Mouse (Mus musculus): ENCODE results near the gene Mgll.
A peak's percentile ranks its signal among the peaks of the same experiment; 100 is the strongest.

Mgll gene

GRCm38 (mm10) chr6:88811880-88812400 is 87.7 kb downstream of the Mgll start:
- H3K9me3 ChIP-seq (ENCODE audit: low read length) = no peaks in the 10 kb centered on the region
- H3K27me3 ChIP-seq (ENCODE audit: insufficient read depth, low read length) = peaks cover 7% of the 10 kb centered on the region
- H3K36me3 ChIP-seq (ENCODE audit: insufficient read depth, low read length) = no peaks in the 10 kb centered on the region
- H3K4me1 ChIP-seq (replicated peaks; ENCODE audit: low read depth, low read length) = peaks cover 15% of the 10 kb centered on the region
- no peak overlapping the region for H3K4me3 ChIP-seq (replicated peaks; ENCODE audit: low read length)
- no peak for TF ChIP-seq POU5F1 (IDR thresholded peaks at IDR 0.05; ENCODE audit: borderline replicate concordance, low read length)
- no peak for TF ChIP-seq NANOG (IDR thresholded peaks at IDR 0.05; ENCODE audit: borderline replicate concordance, low read length)
- TF ChIP-seq CTCF (conservative IDR thresholded peaks at IDR 0.05; ENCODE audit: low read length) = no peak

- TF ChIP-seq CTCF (conservative IDR thresholded peaks at IDR 0.05; ENCODE audit: low read length) (peak; percentile 59), POU5F1 (IDR thresholded peaks at IDR 0.05; ENCODE audit: borderline replicate concordance, low read length) (no peak)
- Histone ChIP-seq H3K27me3 (ENCODE audit: insufficient read depth, low read length) (peaks cover 7% of the 10 kb centered on the region), H3K4me3 (replicated peaks; ENCODE audit: low read length) (no peak overlapping the region), H3K4me1 (replicated peaks; ENCODE audit: low read depth, low read length) (peaks cover 15% of the 10 kb centered on the region), H3K36me3 (ENCODE audit: insufficient read depth, low read length) (no peaks in the 10 kb centered on the region), H3K9me3 (ENCODE audit: low read length) (no peaks in the 10 kb centered on the region)
Observed at GRCm38 (mm10) chr6:88812886-88813285, 88.7 kb downstream of the Mgll start.

DNA sequence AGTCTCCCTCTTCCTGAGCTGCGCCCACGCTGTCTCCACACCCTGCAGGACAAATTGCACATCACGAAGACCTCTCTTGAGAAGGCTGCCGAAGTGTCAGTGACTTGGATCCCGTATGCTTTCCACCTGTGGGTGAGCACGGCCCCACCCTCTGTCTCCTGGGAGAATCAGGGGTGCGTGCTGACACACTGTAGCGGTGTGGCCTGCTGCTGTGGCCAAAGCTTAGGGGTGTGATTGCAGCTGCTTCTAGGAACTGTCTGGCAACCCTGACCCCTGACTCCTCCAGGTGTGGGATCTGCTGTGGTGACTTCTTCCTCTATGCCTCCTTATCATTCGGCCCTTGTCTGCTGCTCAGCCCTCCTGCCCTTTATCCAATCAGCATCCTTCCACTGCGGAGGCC is 89.6 kb downstream of the Mgll start:
- Histone ChIP-seq H3K36me3 (ENCODE audit: insufficient read depth, low read length) (no peaks in the 10 kb centered on the region), H3K27me3 (ENCODE audit: insufficient read depth, low read length) (peaks cover 3% of the 10 kb centered on the region; the same call in 1 of the 2 replicates), H3K4me3 (replicated peaks; ENCODE audit: low read length) (no peak overlapping the region), H3K4me1 (replicated peaks; ENCODE audit: low read depth, low read length) (peaks cover 20% of the 10 kb centered on the region), H3K9me3 (ENCODE audit: low read length) (no peaks in the 10 kb centered on the region)
- no peak for TF ChIP-seq CTCF (conservative IDR thresholded peaks at IDR 0.05; ENCODE audit: low read length)
- TF ChIP-seq POU5F1 (IDR thresholded peaks at IDR 0.05; ENCODE audit: borderline replicate concordance, low read length) = no peak
- TF ChIP-seq NANOG (IDR thresholded peaks at IDR 0.05; ENCODE audit: borderline replicate concordance, low read length) = no peak

- no peak overlapping the region for H3K4me3 ChIP-seq (replicated peaks; ENCODE audit: low read length)
- H3K4me1 ChIP-seq (replicated peaks; ENCODE audit: low read depth, low read length) = peaks cover 19% of the 10 kb centered on the region
- no peaks in the 10 kb centered on the region for H3K36me3 ChIP-seq (ENCODE audit: insufficient read depth, low read length)
- no peaks in the 10 kb centered on the region for H3K9me3 ChIP-seq (ENCODE audit: low read length)
- H3K27me3 ChIP-seq (ENCODE audit: insufficient read depth, low read length) = no peaks in the 10 kb centered on the region
- TF ChIP-seq POU5F1 (IDR thresholded peaks at IDR 0.05; ENCODE audit: borderline replicate concordance, low read length) (no peak), NANOG (IDR thresholded peaks at IDR 0.05; ENCODE audit: borderline replicate concordance, low read length) (no peak), CTCF (conservative IDR thresholded peaks at IDR 0.05; ENCODE audit: low read length) (no peak)
Observed at GRCm38 (mm10) chr6:88815036-88815435, 90.8 kb downstream of the Mgll start.

- H3K9me3 ChIP-seq (ENCODE audit: low read length) = no peaks in the 10 kb centered on the region
- TF ChIP-seq POU5F1 (IDR thresholded peaks at IDR 0.05; ENCODE audit: borderline replicate concordance, low read length) = no peak
- no peaks in the 10 kb centered on the region for H3K36me3 ChIP-seq (ENCODE audit: insufficient read depth, low read length)
- H3K4me1 ChIP-seq (replicated peaks; ENCODE audit: low read depth, low read length) = peaks cover 19% of the 10 kb centered on the region
- H3K4me3 ChIP-seq (replicated peaks; ENCODE audit: low read length) = no peak overlapping the region
- H3K27me3 ChIP-seq (ENCODE audit: insufficient read depth, low read length) = no peaks in the 10 kb centered on the region
Observed at GRCm38 (mm10) chr6:88815489-88815888, 91.3 kb downstream of the Mgll start.

- Histone ChIP-seq H3K4me3 (replicated peaks; ENCODE audit: low read length) (no peak overlapping the region), H3K27me3 (ENCODE audit: insufficient read depth, low read length) (no peaks in the 10 kb centered on the region), H3K4me1 (replicated peaks; ENCODE audit: low read depth, low read length) (peaks cover 19% of the 10 kb centered on the region), H3K36me3 (ENCODE audit: insufficient read depth, low read length) (no peaks in the 10 kb centered on the region), H3K9me3 (ENCODE audit: low read length) (no peaks in the 10 kb centered on the region)
- TF ChIP-seq NANOG (IDR thresholded peaks at IDR 0.05; ENCODE audit: borderline replicate concordance, low read length) = no peak
- TF ChIP-seq CTCF (conservative IDR thresholded peaks at IDR 0.05; ENCODE audit: low read length) = no peak
- no peak for TF ChIP-seq POU5F1 (IDR thresholded peaks at IDR 0.05; ENCODE audit: borderline replicate concordance, low read length)
Observed at GRCm38 (mm10) chr6:88816913-88817312, 92.7 kb downstream of the Mgll start.

- H3K9me3 ChIP-seq (ENCODE audit: low read length) = no peaks in the 10 kb centered on the region
- no peaks in the 10 kb centered on the region for H3K36me3 ChIP-seq (ENCODE audit: insufficient read depth, low read length)
- H3K4me3 ChIP-seq (replicated peaks; ENCODE audit: low read length) = no peak overlapping the region
- TF ChIP-seq NANOG (IDR thresholded peaks at IDR 0.05; ENCODE audit: borderline replicate concordance, low read length) = no peak
- TF ChIP-seq CTCF (conservative IDR thresholded peaks at IDR 0.05; ENCODE audit: low read length) = no peak
- TF ChIP-seq POU5F1 (IDR thresholded peaks at IDR 0.05; ENCODE audit: borderline replicate concordance, low read length) = no peak
- 0 out of 2 replicates have a peak, but pooled peaks cover 3% of the 10 kb centered on the region for H3K27me3 ChIP-seq (ENCODE audit: insufficient read depth, low read length)
- peaks cover 14% of the 10 kb centered on the region for H3K4me1 ChIP-seq (replicated peaks; ENCODE audit: low read depth, low read length)
Observed at GRCm38 (mm10) chr6:88820853-88821252, 96.6 kb downstream of the Mgll start.

- Histone ChIP-seq H3K9me3 (ENCODE audit: low read length) (no peaks in the 10 kb centered on the region), H3K36me3 (ENCODE audit: insufficient read depth, low read length) (no peaks in the 10 kb centered on the region), H3K4me3 (replicated peaks; ENCODE audit: low read length) (no peak overlapping the region), H3K27me3 (ENCODE audit: insufficient read depth, low read length) (0 out of 2 replicates have a peak, but pooled peaks cover 3% of the 10 kb centered on the region), H3K4me1 (replicated peaks; ENCODE audit: low read depth, low read length) (peaks cover 14% of the 10 kb centered on the region)
- TF ChIP-seq CTCF (conservative IDR thresholded peaks at IDR 0.05; ENCODE audit: low read length) (no peak), NANOG (IDR thresholded peaks at IDR 0.05; ENCODE audit: borderline replicate concordance, low read length) (no peak), POU5F1 (IDR thresholded peaks at IDR 0.05; ENCODE audit: borderline replicate concordance, low read length) (no peak)
Observed at GRCm38 (mm10) chr6:88821294-88821693, 97.1 kb downstream of the Mgll start.

DNA sequence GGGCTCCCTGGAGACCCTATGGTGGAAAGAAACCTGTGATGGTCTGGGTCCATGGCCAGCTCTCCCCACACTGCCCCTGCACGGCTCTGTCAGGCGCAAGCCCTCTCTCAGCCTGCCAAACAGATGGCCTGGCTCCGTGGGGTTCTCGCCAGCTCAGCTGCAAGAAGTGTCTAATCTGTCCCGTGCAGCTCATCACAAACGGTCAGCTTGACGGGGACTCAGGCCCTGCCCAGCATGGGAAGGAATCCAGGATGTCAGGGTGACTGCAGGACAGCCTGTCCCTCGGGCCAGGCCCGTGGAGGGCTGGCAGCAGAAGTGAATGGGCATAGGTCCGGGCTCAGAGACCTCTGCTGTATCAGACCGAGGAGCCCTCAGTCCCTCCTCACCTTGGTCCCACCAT is 97.7 kb downstream of the Mgll start:
- no peaks in the 10 kb centered on the region for H3K36me3 ChIP-seq (ENCODE audit: insufficient read depth, low read length)
- H3K9me3 ChIP-seq (ENCODE audit: low read length) = no peaks in the 10 kb centered on the region
- no peak overlapping the region for H3K4me3 ChIP-seq (replicated peaks; ENCODE audit: low read length)
- peaks cover 14% of the 10 kb centered on the region for H3K4me1 ChIP-seq (replicated peaks; ENCODE audit: low read depth, low read length)
- TF ChIP-seq NANOG (IDR thresholded peaks at IDR 0.05; ENCODE audit: borderline replicate concordance, low read length) (no peak), CTCF (conservative IDR thresholded peaks at IDR 0.05; ENCODE audit: low read length) (no peak), POU5F1 (IDR thresholded peaks at IDR 0.05; ENCODE audit: borderline replicate concordance, low read length) (no peak)
- H3K27me3 ChIP-seq (ENCODE audit: insufficient read depth, low read length) = 0 out of 2 replicates have a peak, but pooled peaks cover 3% of the 10 kb centered on the region
